In the genomic region with DNA sequence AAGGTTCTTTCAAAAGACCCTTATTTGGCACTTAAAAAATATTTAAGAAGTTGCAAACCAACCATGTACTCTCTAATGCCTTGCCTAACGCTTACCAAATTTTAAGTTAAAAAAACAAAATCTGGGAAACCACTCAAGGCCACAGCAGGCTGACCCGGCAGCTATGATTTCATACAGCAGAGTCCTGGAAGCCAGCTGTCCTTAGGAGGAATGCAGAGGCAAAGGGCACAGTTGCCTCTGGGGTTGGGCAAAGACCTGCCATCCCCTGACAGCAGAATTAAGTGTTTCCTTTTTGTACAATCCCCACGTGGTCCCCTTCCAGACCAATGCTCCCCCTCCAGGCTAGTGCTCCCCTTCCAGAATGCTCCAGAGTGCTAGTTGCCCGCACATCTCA, we compare ENCODE assay signal across 15 mouse cellular contexts.
DNase-seq lines count a peak whose midpoint lies in the region; ATAC-seq and TF ChIP-seq lines count a peak whose summit lies in the region.
"Had no signal": no experiment of that assay in that cellular context is flagged by ENCODE, and none has a peak within 500 bp of the region (broad histone marks: within the 10 kb centered on the region; RNA-seq: fewer than 3 reads in every experiment).

No protein-coding gene starts in this region.

- no peak overlapping the region for H3K4me3 ChIP-seq in forebrain, embryonic 16.5 days (replicated peaks; ENCODE audit: low read length)
- H3K4me3 ChIP-seq in forebrain, embryonic 14.5 days (ENCODE audit: low read depth, low read length) = no peak overlapping the region
- no peak overlapping the region for H3K4me3 ChIP-seq in lung, postnatal 0 days (ENCODE audit: low read depth, low read length)
- no peak overlapping the region for H3K4me3 ChIP-seq in brown adipose tissue, adult 24 weeks (ENCODE audit: insufficient read depth, low read depth, low read length)
- H3K4me3 ChIP-seq: embryonic facial prominence, embryonic 12.5 days; heart, embryonic 15.5 days; lung, embryonic 15.5 days; neural tube, embryonic 12.5 days had no signal

- no peak overlapping the region for H3K9ac ChIP-seq in forebrain, embryonic 16.5 days (replicated peaks; ENCODE audit: low read depth, low read length)
- no peak overlapping the region for H3K9ac ChIP-seq in forebrain, embryonic 14.5 days (ENCODE audit: low read length)
- H3K9ac ChIP-seq in lung, postnatal 0 days (replicated peaks; ENCODE audit: low read depth) = no peak overlapping the region
- H3K9ac ChIP-seq: embryonic facial prominence, embryonic 12.5 days; heart, embryonic 15.5 days; lung, embryonic 15.5 days; neural tube, embryonic 12.5 days had no signal

- WGBS in forebrain, embryonic 16.5 days = 51% methylated on average over 4 of the region's 4 CpGs
- WGBS in forebrain, embryonic 14.5 days = 53% methylated on average over 4 of the region's 4 CpGs
- WGBS in lung, postnatal 0 days = 48% methylated on average over 4 of the region's 4 CpGs

- no peak for DNase-seq in forebrain, embryonic 14.5 days (ENCODE audit: low spot score)
- DNase-seq in lung, adult 18-20 months = peak; percentile 5 to 9
- DNase-seq in lung, postnatal 0 days (ENCODE audit: low spot score) = no peak
- peak; percentile 67 for DNase-seq in adrenal gland, adult 2 months
- no peak for DNase-seq in retina, embryonic 14.5 days (ENCODE audit: low spot score)
- DNase-seq: cerebellum, adult 9-10 months; gastrocnemius, postnatal 10 days; right cerebral cortex, adult 18-20 months had no signal

- ATAC-seq in forebrain, embryonic 16.5 days = peak; percentile 18; the same call in 1 of the 2 replicates
- no peak for ATAC-seq in forebrain, embryonic 14.5 days
- no peak for ATAC-seq in lung, postnatal 0 days

- no peak for TF ChIP-seq CTCF in lung, postnatal 0 days (IDR thresholded peaks at IDR 0.05)

- H3K9me3 ChIP-seq in forebrain, embryonic 16.5 days (ENCODE audit: control insufficient read depth, low read length) = no peaks in the 10 kb centered on the region
- no peaks in the 10 kb centered on the region for H3K9me3 ChIP-seq in forebrain, embryonic 14.5 days (replicated peaks; ENCODE audit: control insufficient read depth, low read length)
- no peaks in the 10 kb centered on the region for H3K9me3 ChIP-seq in lung, postnatal 0 days (ENCODE audit: low read length)
- H3K9me3 ChIP-seq: embryonic facial prominence, embryonic 12.5 days; heart, embryonic 15.5 days; lung, embryonic 15.5 days; neural tube, embryonic 12.5 days had no signal

- H3K36me3 ChIP-seq in forebrain, embryonic 16.5 days (ENCODE audit: control insufficient read depth, insufficient read depth) = no peaks in the 10 kb centered on the region
- H3K36me3 ChIP-seq in forebrain, embryonic 14.5 days (ENCODE audit: control insufficient read depth, insufficient read depth, low read length) = no peaks in the 10 kb centered on the region
- no peaks in the 10 kb centered on the region for H3K36me3 ChIP-seq in lung, postnatal 0 days (ENCODE audit: insufficient read depth, low read length)
- H3K36me3 ChIP-seq: embryonic facial prominence, embryonic 12.5 days; heart, embryonic 15.5 days; lung, embryonic 15.5 days; neural tube, embryonic 12.5 days had no signal

- no peak overlapping the region for H3K4me2 ChIP-seq in forebrain, embryonic 16.5 days (ENCODE audit: low read length)
- no peak overlapping the region for H3K4me2 ChIP-seq in forebrain, embryonic 14.5 days (ENCODE audit: low read length)
- H3K4me2 ChIP-seq in lung, postnatal 0 days (replicated peaks; ENCODE audit: low read depth, low read length) = no peak overlapping the region
- H3K4me2 ChIP-seq: embryonic facial prominence, embryonic 12.5 days; heart, embryonic 15.5 days; lung, embryonic 15.5 days; midbrain, embryonic 11.5 days; neural tube, embryonic 12.5 days had no signal

- H3K4me1 ChIP-seq in forebrain, embryonic 16.5 days (replicated peaks; ENCODE audit: control insufficient read depth, insufficient read depth, low read length) = peaks cover 10% of the 10 kb centered on the region
- peaks cover 3% of the 10 kb centered on the region; the same call in 1 of the 2 replicates for H3K4me1 ChIP-seq in forebrain, embryonic 14.5 days (ENCODE audit: control insufficient read depth, insufficient read depth, low read length)
- H3K4me1 ChIP-seq in lung, postnatal 0 days (ENCODE audit: insufficient read depth, low read depth, low read length) = no peaks in the 10 kb centered on the region
- H3K4me1 ChIP-seq in brown adipose tissue, adult 24 weeks (ENCODE audit: control insufficient read depth, insufficient read depth, insufficient read length, low read length) = no peaks in the 10 kb centered on the region
- H3K4me1 ChIP-seq: embryonic facial prominence, embryonic 12.5 days; heart, embryonic 15.5 days; lung, embryonic 15.5 days; neural tube, embryonic 12.5 days had no signal

- H3K27ac ChIP-seq in forebrain, embryonic 16.5 days (ENCODE audit: low read length) = peak overlapping the region; percentile 67
- H3K27ac ChIP-seq in forebrain, embryonic 14.5 days (ENCODE audit: low read depth, low read length) = no peak overlapping the region
- H3K27ac ChIP-seq in lung, postnatal 0 days (ENCODE audit: low read length) = no peak overlapping the region
- peak overlapping the region; percentile 12; the same call in 1 of the 2 replicates for H3K27ac ChIP-seq in brown adipose tissue, adult 24 weeks (replicated peaks; ENCODE audit: low read depth, low read length)
- H3K27ac ChIP-seq: embryonic facial prominence, embryonic 12.5 days; heart, embryonic 15.5 days; lung, embryonic 15.5 days; neural tube, embryonic 12.5 days had no signal

- no peak for TF ChIP-seq EP300 in lung, postnatal 0 days (IDR thresholded peaks at IDR 0.05)

- no peaks in the 10 kb centered on the region for H3K27me3 ChIP-seq in forebrain, embryonic 16.5 days (replicated peaks; ENCODE audit: control insufficient read depth, insufficient read depth, low read length)
- H3K27me3 ChIP-seq in forebrain, embryonic 14.5 days (replicated peaks; ENCODE audit: control insufficient read depth, insufficient read depth, low read length) = no peaks in the 10 kb centered on the region
- no peaks in the 10 kb centered on the region for H3K27me3 ChIP-seq in lung, postnatal 0 days (replicated peaks; ENCODE audit: insufficient read depth, low read length)
- H3K27me3 ChIP-seq: embryonic facial prominence, embryonic 12.5 days; heart, embryonic 15.5 days; lung, embryonic 15.5 days; neural tube, embryonic 12.5 days had no signal

Comparison
In these comparisons a context has a peak if more than half of its experiments do, and no peak if none do; other contexts are left out.
1. H3K27ac ChIP-seq: peak in forebrain, embryonic 16.5 days (single experiment) and brown adipose tissue, adult 24 weeks (single experiment); none in forebrain, embryonic 14.5 days (single experiment) and lung, postnatal 0 days (single experiment).
2. DNase-seq: peak in lung, adult 18-20 months (2 of 2) and adrenal gland, adult 2 months (single experiment); none in forebrain, embryonic 14.5 days (single experiment), lung, postnatal 0 days (single experiment) and retina, embryonic 14.5 days (single experiment).